Mouse (Mus musculus): Measurements from ENCODE around the gene Bcas1. TPM values are rescaled to one million over a fixed set of nuclear protein-coding genes. Genes with fewer than 3 reads are reported as not detected.

The Bcas1 gene
- polyA plus RNA-seq, 1 experiment from 2014 or later, result 11.8 TPM

DNA sequence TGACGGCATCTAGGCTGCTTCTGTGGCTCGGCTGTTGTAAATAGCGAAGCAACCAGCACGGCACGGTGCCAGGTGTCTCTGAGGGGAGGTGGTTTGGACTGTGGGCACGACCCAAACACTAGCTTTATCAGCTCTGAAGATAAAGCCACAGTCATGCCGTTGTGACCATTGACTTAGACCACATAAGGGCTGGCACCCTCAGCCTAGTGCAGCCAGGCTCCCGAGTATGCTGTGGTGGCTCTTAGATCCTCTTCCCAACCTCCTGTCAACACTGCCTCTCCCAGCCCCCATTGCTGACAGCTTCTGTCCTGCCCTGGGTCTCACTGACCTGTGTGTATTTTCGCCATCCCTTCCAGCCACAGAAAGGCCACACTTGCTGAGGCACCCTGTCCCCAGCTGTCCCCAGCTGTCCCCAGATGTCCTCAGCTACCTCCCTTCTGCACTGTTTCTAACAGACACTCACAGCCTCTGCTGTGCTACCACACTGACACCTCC is 91.3 kb downstream of the Bcas1 start:
- no peak overlapping the region for H3K9ac ChIP-seq (replicated peaks; ENCODE audit: low read depth, low read length)
- no peak for ATAC-seq (ENCODE audit: low read depth)
- no peak overlapping the region for H3K27ac ChIP-seq (ENCODE audit: low read depth, low read length)
- H3K4me2 ChIP-seq (ENCODE audit: low read depth, low read length), result no peak overlapping the region
- no peaks in the 10 kb centered on the region for H3K9me3 ChIP-seq (ENCODE audit: control insufficient read depth, low read length)
- no peaks in the 10 kb centered on the region for H3K36me3 ChIP-seq (ENCODE audit: control insufficient read depth, insufficient read depth, low read length)
- H3K27me3 ChIP-seq (ENCODE audit: control insufficient read depth, insufficient read depth, low read length), result no peaks in the 10 kb centered on the region
- H3K4me1 ChIP-seq (ENCODE audit: control insufficient read depth, insufficient read depth, low read length), result no peaks in the 10 kb centered on the region
- H3K4me3 ChIP-seq (ENCODE audit: low read depth, low read length), result no peak overlapping the region
- WGBS, result 82% methylated on average over 9 of the region's 9 CpGs

DNA sequence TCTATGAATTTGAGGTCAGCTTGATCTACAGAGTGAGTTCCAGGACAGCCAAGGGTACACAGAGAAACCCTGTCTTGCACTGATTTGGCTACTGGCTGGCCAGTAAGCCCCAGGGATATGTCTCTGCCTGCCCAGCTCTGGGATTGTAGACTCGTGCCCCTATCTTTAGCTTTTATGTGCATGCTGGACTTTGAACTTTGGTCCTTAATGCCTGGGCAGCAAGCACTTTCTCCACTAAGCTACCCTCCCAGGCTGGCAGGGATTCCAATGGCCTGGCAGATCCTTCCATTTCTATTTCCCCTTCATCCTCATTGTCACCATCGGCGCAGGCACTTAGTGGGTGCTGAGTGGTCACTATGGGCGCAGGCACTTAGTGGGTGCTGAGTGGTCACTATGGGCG is 92.5 kb downstream of the Bcas1 start:
- no peak overlapping the region for H3K9ac ChIP-seq (replicated peaks; ENCODE audit: low read depth, low read length)
- WGBS, result 90% methylated on average over 5 of the region's 5 CpGs

DNA sequence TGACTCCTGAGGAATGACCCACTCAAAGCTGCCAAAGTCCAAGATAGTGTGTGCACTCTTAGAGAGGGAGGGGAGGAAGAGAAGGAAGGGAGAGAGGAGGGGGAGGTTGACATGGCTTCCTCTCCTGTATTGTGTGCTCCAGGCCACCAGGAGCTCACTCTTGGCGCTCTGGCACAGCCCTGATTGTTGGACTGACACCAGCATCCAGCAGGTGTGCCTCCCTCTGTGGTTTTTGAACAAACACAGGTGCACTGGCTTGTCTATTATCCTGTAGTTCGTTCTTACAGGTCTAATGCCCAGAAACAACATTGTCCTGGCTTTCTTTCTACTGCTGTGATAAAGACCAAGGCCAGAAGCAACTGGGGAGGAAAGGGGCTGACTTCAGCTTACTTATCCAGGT is 95.8 kb downstream of the Bcas1 start:
- Histone ChIP-seq H3K4me3 (ENCODE audit: low read depth, low read length) (no peak overlapping the region), H3K4me1 (ENCODE audit: control insufficient read depth, insufficient read depth, low read length) (no peaks in the 10 kb centered on the region), H3K9ac (replicated peaks; ENCODE audit: low read depth, low read length) (no peak overlapping the region), H3K4me2 (ENCODE audit: low read depth, low read length) (no peak overlapping the region), H3K27me3 (ENCODE audit: control insufficient read depth, insufficient read depth, low read length) (no peaks in the 10 kb centered on the region), H3K27ac (ENCODE audit: low read depth, low read length) (no peak overlapping the region), H3K9me3 (ENCODE audit: control insufficient read depth, low read length) (no peaks in the 10 kb centered on the region), H3K36me3 (ENCODE audit: control insufficient read depth, insufficient read depth, low read length) (no peaks in the 10 kb centered on the region)
- ATAC-seq (ENCODE audit: low read depth), result no peak
- 74% methylated on average over 2 of the region's 2 CpGs for WGBS

More for the DNA sequence above, 92.5 kb downstream of the Bcas1 start:
- H3K27ac ChIP-seq (ENCODE audit: low read depth, low read length), result no peak overlapping the region
- no peaks in the 10 kb centered on the region for H3K9me3 ChIP-seq (ENCODE audit: control insufficient read depth, low read length)
- no peaks in the 10 kb centered on the region for H3K27me3 ChIP-seq (ENCODE audit: control insufficient read depth, insufficient read depth, low read length)
- no peaks in the 10 kb centered on the region for H3K4me1 ChIP-seq (ENCODE audit: control insufficient read depth, insufficient read depth, low read length)
- no peaks in the 10 kb centered on the region for H3K36me3 ChIP-seq (ENCODE audit: control insufficient read depth, insufficient read depth, low read length)
- no peak overlapping the region for H3K4me3 ChIP-seq (ENCODE audit: low read depth, low read length)
- no peak overlapping the region for H3K4me2 ChIP-seq (ENCODE audit: low read depth, low read length)
- no peak for ATAC-seq (ENCODE audit: low read depth)

DNA sequence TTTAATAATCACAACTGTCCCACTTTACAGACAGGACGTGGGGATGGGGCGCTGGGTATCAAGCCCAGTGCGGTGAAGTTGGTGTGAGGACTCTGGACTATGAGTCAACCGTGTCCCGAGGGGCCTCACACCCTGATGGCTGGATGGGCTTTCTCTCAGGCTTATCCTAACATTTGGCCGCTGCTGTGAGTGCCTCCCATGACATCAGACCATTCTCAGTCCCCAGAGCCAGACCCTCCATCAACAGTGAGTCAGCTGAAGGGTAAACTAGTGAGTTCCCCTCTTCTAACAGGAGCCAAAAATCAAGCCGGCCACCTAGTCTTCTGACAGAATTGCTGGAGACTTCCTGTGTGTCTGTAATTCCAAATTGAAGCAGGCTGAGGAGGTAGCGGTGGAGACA is 97.2 kb downstream of the Bcas1 start:
- no peaks in the 10 kb centered on the region for H3K36me3 ChIP-seq (ENCODE audit: control insufficient read depth, insufficient read depth, low read length)
- H3K9me3 ChIP-seq (ENCODE audit: control insufficient read depth, low read length), result no peaks in the 10 kb centered on the region
- ATAC-seq (ENCODE audit: low read depth), result no peak
- H3K27me3 ChIP-seq (ENCODE audit: control insufficient read depth, insufficient read depth, low read length), result no peaks in the 10 kb centered on the region
- no peaks in the 10 kb centered on the region for H3K4me1 ChIP-seq (ENCODE audit: control insufficient read depth, insufficient read depth, low read length)
- no peak overlapping the region for H3K4me2 ChIP-seq (ENCODE audit: low read depth, low read length)
- H3K27ac ChIP-seq (ENCODE audit: low read depth, low read length), result no peak overlapping the region
- no peak overlapping the region for H3K4me3 ChIP-seq (ENCODE audit: low read depth, low read length)
- no peak overlapping the region for H3K9ac ChIP-seq (replicated peaks; ENCODE audit: low read depth, low read length)
- WGBS, result 83% methylated on average over 8 of the region's 8 CpGs

DNA sequence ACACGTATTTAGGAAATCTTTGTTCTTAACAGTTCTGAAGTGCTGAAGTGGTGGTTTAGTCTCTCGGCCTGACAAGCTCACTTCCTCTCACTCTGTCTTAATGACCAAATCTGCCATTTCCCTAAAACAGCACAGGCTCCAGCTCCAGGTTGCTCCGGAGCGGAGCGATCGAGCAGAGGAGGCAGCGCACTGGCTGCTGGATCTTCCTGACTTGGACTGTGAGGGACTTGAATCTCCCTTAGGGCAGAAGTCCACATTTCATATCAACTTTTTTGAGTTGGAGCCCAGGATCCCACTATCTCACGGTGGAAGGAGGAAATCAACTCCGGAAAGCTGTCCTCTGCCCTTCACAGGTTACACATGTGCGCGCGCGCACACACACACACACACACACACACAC is 97.7 kb downstream of the Bcas1 start:
- no peak overlapping the region for H3K27ac ChIP-seq (ENCODE audit: low read depth, low read length)
- H3K4me1 ChIP-seq (ENCODE audit: control insufficient read depth, insufficient read depth, low read length), result no peaks in the 10 kb centered on the region
- 93% methylated on average over 13 of the region's 13 CpGs for WGBS
- H3K4me2 ChIP-seq (ENCODE audit: low read depth, low read length), result no peak overlapping the region
- no peak for ATAC-seq (ENCODE audit: low read depth)
- no peak overlapping the region for H3K9ac ChIP-seq (replicated peaks; ENCODE audit: low read depth, low read length)
- no peaks in the 10 kb centered on the region for H3K36me3 ChIP-seq (ENCODE audit: control insufficient read depth, insufficient read depth, low read length)
- H3K27me3 ChIP-seq (ENCODE audit: control insufficient read depth, insufficient read depth, low read length), result no peaks in the 10 kb centered on the region
- no peak overlapping the region for H3K4me3 ChIP-seq (ENCODE audit: low read depth, low read length)
- no peaks in the 10 kb centered on the region for H3K9me3 ChIP-seq (ENCODE audit: control insufficient read depth, low read length)

DNA sequence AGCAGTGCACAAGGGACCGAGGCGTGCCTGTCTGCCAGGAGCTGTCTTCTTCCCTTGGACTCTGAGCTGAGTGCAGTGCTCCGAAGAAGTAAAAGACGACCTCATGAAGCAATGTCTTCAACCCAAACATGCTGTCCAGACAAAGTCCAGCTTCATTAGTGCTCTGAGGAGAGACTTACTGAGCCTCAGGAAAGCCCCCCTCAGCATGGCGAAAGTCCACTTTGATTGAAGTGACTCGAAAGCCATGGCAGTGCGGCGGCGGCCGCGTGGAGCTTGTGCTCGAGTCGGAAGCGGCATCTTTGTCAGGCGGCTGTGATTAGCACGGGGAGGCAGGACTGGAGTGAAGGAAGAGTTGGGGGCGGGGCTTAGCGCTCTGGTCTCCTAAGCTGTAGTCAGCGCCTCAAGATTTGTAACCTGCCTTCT is 103.7 kb downstream of the Bcas1 start:
- peak overlapping the region; percentile 51 for H3K4me2 ChIP-seq (ENCODE audit: low read depth, low read length)
- H3K4me1 ChIP-seq (ENCODE audit: control insufficient read depth, insufficient read depth, low read length), result peaks cover 6% of the 10 kb centered on the region
- no peaks in the 10 kb centered on the region for H3K27me3 ChIP-seq (ENCODE audit: control insufficient read depth, insufficient read depth, low read length)
- no peaks in the 10 kb centered on the region for H3K9me3 ChIP-seq (ENCODE audit: control insufficient read depth, low read length)
- no peak overlapping the region for H3K27ac ChIP-seq (ENCODE audit: low read depth, low read length)
- H3K4me3 ChIP-seq (ENCODE audit: low read depth, low read length), result peak overlapping the region; percentile 25; the same call in 1 of the 2 replicates
- H3K36me3 ChIP-seq (ENCODE audit: control insufficient read depth, insufficient read depth, low read length), result no peaks in the 10 kb centered on the region
- peak overlapping the region; percentile 37; the same call in 1 of the 2 replicates for H3K9ac ChIP-seq (replicated peaks; ENCODE audit: low read depth, low read length)
- ATAC-seq (ENCODE audit: low read depth), result peak; percentile 70
- 3% methylated on average over 19 of the region's 19 CpGs for WGBS

DNA sequence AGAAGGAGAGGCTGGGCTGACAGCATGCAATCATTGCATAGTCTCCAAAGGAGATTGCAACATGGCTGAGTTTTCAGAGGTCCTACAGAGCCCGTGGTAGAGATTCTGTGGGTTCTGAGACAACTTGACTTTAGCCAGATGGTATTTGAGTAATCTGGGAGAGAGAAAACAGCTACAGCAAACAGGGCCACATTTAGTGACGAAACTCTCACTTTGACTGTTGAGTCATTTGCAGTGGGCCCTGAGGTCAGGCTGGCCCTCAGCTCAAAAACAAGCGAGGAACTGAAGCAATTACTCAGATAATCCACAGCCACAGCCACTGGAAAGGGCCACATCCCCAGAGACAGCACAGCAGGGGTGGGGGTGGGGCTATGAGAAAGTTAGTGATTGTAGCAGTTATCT is 105.6 kb downstream of the Bcas1 start:
- Histone ChIP-seq H3K4me3 (ENCODE audit: low read depth, low read length) (no peak overlapping the region), H3K36me3 (ENCODE audit: control insufficient read depth, insufficient read depth, low read length) (no peaks in the 10 kb centered on the region), H3K27me3 (ENCODE audit: control insufficient read depth, insufficient read depth, low read length) (no peaks in the 10 kb centered on the region), H3K9me3 (ENCODE audit: control insufficient read depth, low read length) (no peaks in the 10 kb centered on the region), H3K4me1 (ENCODE audit: control insufficient read depth, insufficient read depth, low read length) (peaks cover 6% of the 10 kb centered on the region), H3K9ac (replicated peaks; ENCODE audit: low read depth, low read length) (no peak overlapping the region), H3K27ac (ENCODE audit: low read depth, low read length) (no peak overlapping the region), H3K4me2 (ENCODE audit: low read depth, low read length) (no peak overlapping the region)
- WGBS, result 48% methylated on average over 3 of the region's 3 CpGs
- ATAC-seq (ENCODE audit: low read depth), result no peak

DNA sequence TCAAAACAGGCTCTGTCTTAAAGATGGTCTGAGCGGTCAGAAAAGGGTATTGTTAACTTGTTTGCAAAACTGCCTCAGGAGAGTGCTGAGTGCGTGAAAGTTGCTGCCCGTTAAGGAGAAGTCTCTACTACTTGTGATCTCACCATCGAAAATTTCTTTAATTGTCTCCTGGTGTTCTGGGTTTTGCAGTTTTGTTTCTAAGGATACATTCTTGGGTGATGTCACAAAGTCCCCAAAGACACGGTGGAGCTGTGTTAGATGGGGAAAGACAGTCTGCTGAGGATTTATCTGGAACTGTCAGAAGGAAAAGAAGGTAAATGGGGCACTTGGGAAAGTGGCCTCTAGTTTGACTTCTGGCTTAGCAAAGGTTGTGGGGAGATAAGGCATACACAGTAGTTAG is 106.1 kb downstream of the Bcas1 start:
- H3K4me3 ChIP-seq (ENCODE audit: low read depth, low read length), result no peak overlapping the region
- H3K9ac ChIP-seq (replicated peaks; ENCODE audit: low read depth, low read length), result no peak overlapping the region
- ATAC-seq (ENCODE audit: low read depth), result no peak
- peaks cover 6% of the 10 kb centered on the region for H3K4me1 ChIP-seq (ENCODE audit: control insufficient read depth, insufficient read depth, low read length)
- no peak overlapping the region for H3K4me2 ChIP-seq (ENCODE audit: low read depth, low read length)
- H3K9me3 ChIP-seq (ENCODE audit: control insufficient read depth, low read length), result no peaks in the 10 kb centered on the region
- WGBS, result 72% methylated on average over 5 of the region's 5 CpGs
- H3K27ac ChIP-seq (ENCODE audit: low read depth, low read length), result no peak overlapping the region
- H3K36me3 ChIP-seq (ENCODE audit: control insufficient read depth, insufficient read depth, low read length), result no peaks in the 10 kb centered on the region
- no peaks in the 10 kb centered on the region for H3K27me3 ChIP-seq (ENCODE audit: control insufficient read depth, insufficient read depth, low read length)

DNA sequence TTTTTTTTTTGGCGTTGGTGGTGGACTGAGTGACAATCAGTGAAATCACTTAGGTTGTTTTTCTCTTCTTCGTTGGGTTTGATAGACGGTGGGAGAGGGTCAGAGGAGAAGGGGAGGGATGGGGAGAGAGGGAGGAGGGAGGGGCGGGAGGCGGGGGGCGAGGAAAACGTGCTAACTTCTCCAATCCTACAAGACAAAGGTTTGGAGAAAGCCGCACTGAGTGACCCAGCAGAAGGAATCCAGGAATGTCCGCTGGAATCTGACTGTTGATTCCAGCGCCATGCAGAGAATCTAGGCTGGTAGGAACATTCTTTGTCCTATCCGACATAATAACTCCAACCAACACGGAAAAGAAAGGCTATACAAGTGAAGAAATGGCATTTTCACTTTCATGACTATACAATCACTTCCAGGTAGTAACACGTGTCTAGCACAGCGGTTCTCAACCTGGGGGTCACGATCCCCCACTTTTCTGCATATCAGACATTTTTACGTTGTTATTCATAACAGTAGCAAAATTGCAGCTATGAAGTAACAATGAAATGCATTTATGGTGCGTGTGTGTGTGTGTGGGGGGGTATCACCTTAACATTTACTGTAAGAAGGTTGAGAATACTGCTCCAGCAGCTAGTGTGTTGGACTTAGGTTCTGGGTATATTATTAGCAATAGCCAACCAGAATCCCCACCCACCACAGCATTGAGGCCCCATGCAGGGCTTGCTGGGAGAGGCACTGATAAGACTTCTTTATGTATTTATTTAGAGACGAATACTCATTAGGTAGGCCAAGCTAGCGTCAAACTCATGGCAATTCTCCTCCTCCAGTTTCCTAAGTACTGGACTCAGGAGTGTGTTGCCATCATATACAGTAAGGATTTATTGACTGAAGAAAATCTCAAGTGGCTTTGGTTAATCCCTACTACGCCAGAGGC is 107.8 kb downstream of the Bcas1 start:
- Histone ChIP-seq H3K9ac (replicated peaks; ENCODE audit: low read depth, low read length) (peak overlapping the region; percentile 65), H3K4me1 (ENCODE audit: control insufficient read depth, insufficient read depth, low read length) (peaks cover 6% of the 10 kb centered on the region), H3K27me3 (ENCODE audit: control insufficient read depth, insufficient read depth, low read length) (no peaks in the 10 kb centered on the region), H3K27ac (ENCODE audit: low read depth, low read length) (peak overlapping the region; percentile 61; the same call in 1 of the 2 replicates), H3K4me2 (ENCODE audit: low read depth, low read length) (peak overlapping the region; percentile 61), H3K9me3 (ENCODE audit: control insufficient read depth, low read length) (no peaks in the 10 kb centered on the region), H3K4me3 (ENCODE audit: low read depth, low read length) (peak overlapping the region; percentile 30), H3K36me3 (ENCODE audit: control insufficient read depth, insufficient read depth, low read length) (no peaks in the 10 kb centered on the region)
- ATAC-seq (ENCODE audit: low read depth), result peak; percentile 45; the same call in 1 of the 2 replicates
- 25% methylated on average over 19 of the region's 20 CpGs for WGBS

Measured in neural tube, embryonic 14.5 days (tissue).